Mouse (Mus musculus) testis, adult 2 months (tissue): Measurements from ENCODE around the gene Rfx4. TPM values are rescaled to one million over a fixed set of nuclear protein-coding genes. Genes with fewer than 3 reads are reported as not detected.

ENCODE experiments used
- H3K27ac ChIP-seq: fragments of 200-500 bp; 2 replicates; pipeline ENCODE4 v1.5.1; 2012; ENCODE audit warnings: low read depth, low read length; ENCODE audit not compliant: control insufficient read depth, insufficient read depth
- H3K27me3 ChIP-seq: fragments of 200-500 bp; 2 replicates; pipeline ENCODE4 v1.6.1; 2012; ENCODE audit warnings: mild to moderate bottlenecking, low read length, moderate library complexity; ENCODE audit not compliant: control insufficient read depth, insufficient read depth
- H3K36me3 ChIP-seq: fragments of 200-500 bp; 2 replicates; pipeline ENCODE4 v1.6.1; 2012; ENCODE audit warnings: mild to moderate bottlenecking, low read length; ENCODE audit not compliant: control insufficient read depth, insufficient read depth
- H3K4me1 ChIP-seq: fragments of 200-500 bp; 2 replicates; pipeline ENCODE4 v1.6.1; 2012; ENCODE audit warnings: low read length; ENCODE audit not compliant: control insufficient read depth, insufficient read depth
- H3K4me3 ChIP-seq: fragments of 200-500 bp; 2 replicates; pipeline ENCODE4 v1.5.1; 2012; ENCODE audit warnings: low read depth, mild to moderate bottlenecking, low read length, moderate library complexity, mixed read lengths; ENCODE audit not compliant: control insufficient read depth
- CTCF ChIP-seq: fragments of 200-500 bp; IDR thresholded peaks from 2 replicates; pipeline ENCODE4 v1.5.1; 2012; ENCODE audit warnings: low read depth, mild to moderate bottlenecking, inconsistent platforms, low read length, moderate library complexity; ENCODE audit not compliant: control insufficient read depth, insufficient read depth, insufficient replicate concordance
- POLR2A ChIP-seq: fragments of 200-500 bp; IDR thresholded peaks from 2 replicates; pipeline ENCODE4 v1.6.1; 2012; ENCODE audit warnings: low read depth, mild to moderate bottlenecking, inconsistent platforms, low read length, moderate library complexity; ENCODE audit not compliant: control insufficient read depth
- polyA plus RNA-seq: library from polyadenylated mRNA; depleted of rRNA; stranded (reverse); fragments of >200 nt; gene quantifications from 2 replicates; pipeline ENCODE4 v1.2.3, GENCODE M21; 2012

Rfx4 gene
- polyA plus RNA-seq, 1 experiment: 93.1 TPM

- no peak for TF ChIP-seq POLR2A
- peak; percentile 69; the same call in 1 of the 2 replicates for TF ChIP-seq CTCF
- no peaks in the 10 kb centered on the region for H3K36me3 ChIP-seq
- no peaks in the 10 kb centered on the region for H3K4me1 ChIP-seq
- H3K27me3 ChIP-seq: no peaks in the 10 kb centered on the region
- H3K27ac ChIP-seq: no peak overlapping the region
- no peak overlapping the region for H3K4me3 ChIP-seq
Observed at GRCm38 (mm10) chr10:84730078-84730477, 25.8 kb upstream of the Rfx4 start.

DNA sequence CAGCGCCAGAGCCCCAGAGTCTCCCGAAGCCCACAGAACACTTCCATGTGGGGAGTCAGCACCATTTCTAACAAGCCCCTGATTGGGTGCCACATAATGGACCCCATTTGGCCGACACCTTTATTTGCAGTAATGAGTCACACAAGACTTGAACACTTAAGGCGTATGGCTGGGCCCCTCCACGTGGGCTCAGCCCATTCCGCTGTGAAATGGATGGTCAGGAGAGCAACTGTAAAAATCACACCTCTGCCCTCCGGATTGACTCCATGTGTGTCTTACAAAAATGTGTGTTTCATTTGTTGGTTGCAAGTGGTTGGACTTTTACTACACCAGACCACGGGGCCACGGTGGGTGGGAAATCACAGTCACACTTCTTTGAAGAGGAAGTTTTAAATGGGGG lies 24.9 kb upstream of the Rfx4 start:
- H3K4me3 ChIP-seq: no peak overlapping the region
- H3K36me3 ChIP-seq: no peaks in the 10 kb centered on the region
- no peak overlapping the region for H3K27ac ChIP-seq
- TF ChIP-seq CTCF (no peak), POLR2A (no peak)
- H3K4me1 ChIP-seq: no peaks in the 10 kb centered on the region
- H3K27me3 ChIP-seq: no peaks in the 10 kb centered on the region

DNA sequence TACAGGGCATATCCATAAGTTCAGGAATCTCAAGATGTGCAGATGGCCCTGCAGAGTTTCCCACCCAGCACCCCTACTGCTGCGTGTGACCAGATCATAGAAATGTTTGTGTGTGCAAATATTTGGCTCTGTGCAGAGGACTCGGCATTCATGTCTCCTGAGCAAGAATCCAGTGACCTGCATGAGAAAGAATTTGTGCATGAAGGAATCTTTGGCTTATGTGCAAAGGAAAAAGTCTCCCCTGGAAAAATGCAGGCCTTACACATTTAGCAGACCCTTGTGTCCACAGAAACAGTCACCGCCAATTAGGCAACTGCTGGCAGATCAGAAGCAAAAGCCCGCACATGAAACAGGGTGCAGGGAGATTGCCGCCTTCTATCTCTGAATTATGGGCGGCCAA lies 22.4 kb upstream of the Rfx4 start:
- no peak overlapping the region for H3K4me3 ChIP-seq
- TF ChIP-seq CTCF (no peak), POLR2A (no peak)
- no peaks in the 10 kb centered on the region for H3K4me1 ChIP-seq
- no peaks in the 10 kb centered on the region for H3K36me3 ChIP-seq
- no peaks in the 10 kb centered on the region for H3K27me3 ChIP-seq
- H3K27ac ChIP-seq: no peak overlapping the region

DNA sequence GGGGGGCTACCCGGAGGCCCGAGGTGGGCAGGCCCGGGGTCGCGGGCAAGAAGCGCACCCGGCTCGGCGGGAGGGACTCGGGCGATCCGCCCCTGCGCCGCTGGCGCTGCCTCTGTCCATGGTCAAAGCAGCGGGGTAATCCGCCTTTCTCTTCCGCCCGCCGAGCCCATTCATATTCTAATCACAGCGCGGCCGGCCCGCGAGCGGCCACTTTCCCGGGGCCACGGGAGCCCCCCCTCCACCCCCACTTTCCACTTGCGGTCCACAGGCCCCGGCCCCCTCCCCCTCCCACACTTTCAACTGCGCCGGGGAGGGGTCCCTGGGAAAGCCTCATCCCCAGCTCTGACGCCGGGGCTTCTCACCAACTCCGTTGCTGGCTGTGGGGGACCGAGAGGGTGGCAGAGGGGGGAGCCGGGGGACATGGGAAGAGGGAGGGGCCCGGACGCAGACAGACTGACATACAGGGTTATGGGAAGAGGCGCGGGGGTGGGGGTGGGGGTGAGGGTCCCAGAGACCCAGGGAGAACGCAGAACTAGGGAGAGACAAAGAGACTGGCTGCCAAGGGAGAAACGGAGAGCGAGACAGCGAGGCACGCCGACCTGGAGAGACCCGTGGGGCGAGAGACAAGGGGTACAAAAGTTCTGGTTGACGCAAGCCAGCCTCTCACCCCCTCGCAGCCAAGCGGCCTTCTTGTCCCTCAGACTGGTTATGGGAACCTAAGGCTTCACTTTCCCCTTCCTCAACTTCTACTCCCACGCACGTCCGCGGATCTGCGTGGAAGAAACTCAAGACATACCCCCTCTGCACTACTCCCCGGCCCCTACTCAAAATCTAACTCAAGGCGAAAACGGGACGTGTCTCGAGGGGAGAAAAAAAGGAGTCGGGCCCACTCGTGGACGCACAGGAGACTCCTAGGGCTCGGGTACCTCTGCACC lies 744 bp upstream of the Rfx4 start:
- peak overlapping the region; percentile 42; the same call in 1 of the 2 replicates for H3K4me3 ChIP-seq
- no peaks in the 10 kb centered on the region for H3K36me3 ChIP-seq
- no peak overlapping the region for H3K27ac ChIP-seq
- peaks cover 44% of the 10 kb centered on the region for H3K4me1 ChIP-seq
- TF ChIP-seq POLR2A (no peak), CTCF (no peak)
- peaks cover 23% of the 10 kb centered on the region for H3K27me3 ChIP-seq

DNA sequence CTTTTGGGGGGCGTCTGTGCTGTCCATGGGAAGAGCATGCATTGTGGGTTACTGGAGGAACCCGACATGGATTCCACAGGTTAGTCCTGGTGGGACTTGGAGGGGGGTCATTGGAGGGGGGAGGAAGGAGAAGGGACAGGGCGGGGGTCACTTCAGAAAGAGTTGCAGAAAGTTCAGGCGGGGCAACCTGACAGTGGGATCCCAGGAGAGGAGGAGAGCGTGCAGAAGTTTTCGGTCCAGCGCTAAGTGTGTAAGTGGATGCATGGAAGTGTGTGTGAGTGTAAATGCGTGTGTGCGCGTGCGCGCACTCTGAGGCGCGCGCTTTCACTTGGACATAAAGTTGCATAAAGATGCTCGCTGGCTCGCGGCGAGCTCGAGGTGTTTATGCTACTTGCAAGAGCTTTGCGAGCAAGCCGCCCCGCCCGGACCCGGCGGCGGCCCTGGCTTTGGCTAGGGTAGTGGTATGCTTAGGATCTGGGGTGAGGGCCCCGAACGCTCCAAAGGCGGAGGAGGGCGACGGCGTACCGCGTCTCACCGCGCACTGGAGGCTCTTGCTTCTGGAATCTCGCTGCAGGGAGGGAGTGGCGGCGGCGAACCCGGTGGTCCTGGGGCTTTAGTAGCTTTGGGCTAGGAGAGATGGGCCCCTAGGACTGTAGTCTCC lies 703 bp downstream of the Rfx4 start:
- Histone ChIP-seq H3K4me1 (peaks cover 43% of the 10 kb centered on the region), H3K27ac (no peak overlapping the region), H3K36me3 (no peaks in the 10 kb centered on the region), H3K27me3 (peaks cover 24% of the 10 kb centered on the region), H3K4me3 (peak overlapping the region; percentile 12; the same call in 1 of the 2 replicates)
- no peak for TF ChIP-seq POLR2A
- TF ChIP-seq CTCF: no peak

GRCm38 (mm10) chr10:84757426-84758199 lies 1.8 kb downstream of the Rfx4 start:
- peaks cover 24% of the 10 kb centered on the region for H3K27me3 ChIP-seq
- peak overlapping the region; percentile 17 for H3K4me3 ChIP-seq
- H3K27ac ChIP-seq: no peak overlapping the region
- no peaks in the 10 kb centered on the region for H3K36me3 ChIP-seq
- TF ChIP-seq CTCF: no peak
- no peak for TF ChIP-seq POLR2A
- peaks cover 36% of the 10 kb centered on the region for H3K4me1 ChIP-seq

- peak overlapping the region; percentile 24; the same call in 1 of the 2 replicates for H3K4me3 ChIP-seq
- no peak for TF ChIP-seq POLR2A
- TF ChIP-seq CTCF: no peak
Observed at GRCm38 (mm10) chr10:84758200-84758468, 2.3 kb downstream of the Rfx4 start.

More at GRCm38 (mm10) chr10:84758200-84758468, 2.3 kb downstream of the Rfx4 start:
- H3K36me3 ChIP-seq: no peaks in the 10 kb centered on the region
- H3K4me1 ChIP-seq: peaks cover 36% of the 10 kb centered on the region
- no peak overlapping the region for H3K27ac ChIP-seq
- H3K27me3 ChIP-seq: peaks cover 24% of the 10 kb centered on the region
